ENCODE assay signal across 21 mouse cellular contexts in the genomic region with DNA sequence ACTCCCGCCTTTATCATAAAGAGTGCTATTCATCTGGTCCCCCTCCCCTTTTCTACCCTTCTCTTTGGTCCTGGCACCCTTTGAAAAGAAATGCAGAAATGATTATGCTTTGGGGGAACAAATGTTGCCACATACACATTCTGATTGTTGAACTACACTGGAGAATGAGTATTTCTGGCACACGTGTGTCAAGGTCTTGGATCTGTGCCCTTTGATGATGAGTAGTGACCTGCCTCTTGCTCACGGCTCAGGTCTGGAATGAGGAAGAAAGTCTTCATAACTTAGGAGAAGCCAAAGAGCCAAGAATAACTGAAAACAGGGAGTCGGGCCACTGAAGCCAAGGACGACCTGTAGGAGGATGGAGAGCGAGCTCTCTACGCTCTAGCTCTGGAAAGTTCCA.
DNase-seq lines count a peak whose midpoint lies in the region; ATAC-seq and TF ChIP-seq lines count a peak whose summit lies in the region.
"Had no signal": no experiment of that assay in that cellular context is flagged by ENCODE, and none has a peak within 500 bp of the region (broad histone marks: within the 10 kb centered on the region; RNA-seq: fewer than 3 reads in every experiment).

No protein-coding gene starts in this region.

- 59% methylated on average over 7 of the region's 7 CpGs for WGBS in lung, postnatal 0 days
- 88% methylated on average over 7 of the region's 7 CpGs for WGBS in hindbrain, embryonic 11.5 days

- no peak for TF ChIP-seq CTCF in lung, postnatal 0 days (IDR thresholded peaks at IDR 0.05)

- H3K9ac ChIP-seq in lung, postnatal 0 days (replicated peaks; ENCODE audit: low read depth), result no peak overlapping the region
- H3K9ac ChIP-seq in hindbrain, embryonic 11.5 days (ENCODE audit: low read depth, low read length), result no peak overlapping the region
- H3K9ac ChIP-seq: embryonic facial prominence, embryonic 13.5 days; forebrain, embryonic 13.5 days; forebrain, postnatal 0 days; heart, embryonic 15.5 days; hindbrain, embryonic 15.5 days had no signal

- no peak overlapping the region for H3K4me2 ChIP-seq in lung, postnatal 0 days (replicated peaks; ENCODE audit: low read depth, low read length)
- no peak overlapping the region for H3K4me2 ChIP-seq in hindbrain, embryonic 11.5 days (replicated peaks; ENCODE audit: low read depth, low read length)
- H3K4me2 ChIP-seq: embryonic facial prominence, embryonic 13.5 days; forebrain, embryonic 13.5 days; heart, embryonic 11.5 days; heart, embryonic 15.5 days; hindbrain, embryonic 15.5 days had no signal

- peak; percentile 13 for DNase-seq in adrenal gland, postnatal 14 days
- DNase-seq in adrenal gland, postnatal 4 days (ENCODE audit: low spot score in 2 of 2), result no peak
- peak; percentile 31 for DNase-seq in lung, postnatal 0 days (ENCODE audit: low spot score)
- DNase-seq in lung, postnatal 14 days, result no peak
- DNase-seq in fat pad, adult 2 months (ENCODE audit: extremely low read depth, low read depth, low spot score), result peak; percentile 67
- DNase-seq in hindbrain, embryonic 11.5 days (ENCODE audit: low spot score), result no peak
- DNase-seq in heart, postnatal 25 days (ENCODE audit: low spot score), result no peak
- DNase-seq: cerebellum, adult 11-12 months; cerebellum, adult 9-11 months; cerebellum, postnatal 36 days; forebrain, postnatal 0 days; gastrocnemius, postnatal 14 days; heart, adult 2 months; heart, postnatal 14 days had no signal

- no peak overlapping the region for H3K4me3 ChIP-seq in lung, postnatal 0 days (ENCODE audit: low read depth, low read length)
- no peak overlapping the region for H3K4me3 ChIP-seq in hindbrain, embryonic 11.5 days (ENCODE audit: low read depth, low read length)
- H3K4me3 ChIP-seq: embryonic facial prominence, embryonic 13.5 days; forebrain, embryonic 13.5 days; heart, adult 2 months; heart, embryonic 15.5 days; hindbrain, embryonic 10.5 days; hindbrain, embryonic 15.5 days had no signal

- H3K27ac ChIP-seq in lung, postnatal 0 days (ENCODE audit: low read length), result no peak overlapping the region
- no peak overlapping the region for H3K27ac ChIP-seq in hindbrain, embryonic 11.5 days (ENCODE audit: low read depth, low read length)
- H3K27ac ChIP-seq: embryonic facial prominence, embryonic 13.5 days; forebrain, embryonic 13.5 days; heart, adult 2 months; heart, embryonic 15.5 days; hindbrain, embryonic 10.5 days; hindbrain, embryonic 15.5 days had no signal

- intact Hi-C loops in heart, postnatal 25 days (cut with DNase I), result no loop called here

- H3K4me1 ChIP-seq in lung, postnatal 0 days (ENCODE audit: insufficient read depth, low read depth, low read length), result no peaks in the 10 kb centered on the region
- H3K4me1 ChIP-seq in hindbrain, embryonic 11.5 days (replicated peaks; ENCODE audit: control insufficient read depth, insufficient read depth, low read length), result no peaks in the 10 kb centered on the region
- H3K4me1 ChIP-seq: forebrain, embryonic 13.5 days; heart, embryonic 15.5 days; hindbrain, embryonic 15.5 days had no signal

- H3K9me3 ChIP-seq in lung, postnatal 0 days (ENCODE audit: low read length), result no peaks in the 10 kb centered on the region
- no peaks in the 10 kb centered on the region for H3K9me3 ChIP-seq in hindbrain, embryonic 11.5 days (ENCODE audit: control insufficient read depth, low read length)
- H3K9me3 ChIP-seq: forebrain, embryonic 13.5 days; heart, embryonic 15.5 days; hindbrain, embryonic 10.5 days; hindbrain, embryonic 15.5 days had no signal

- ATAC-seq in lung, postnatal 0 days, result no peak
- ATAC-seq in hindbrain, embryonic 11.5 days (ENCODE audit: low FRiP score), result no peak
- ATAC-seq: forebrain, embryonic 13.5 days; forebrain, postnatal 0 days; intestine, embryonic 16.5 days had no signal

- TF ChIP-seq EP300 in lung, postnatal 0 days (IDR thresholded peaks at IDR 0.05), result no peak

- H3K36me3 ChIP-seq in lung, postnatal 0 days (ENCODE audit: insufficient read depth, low read length), result no peaks in the 10 kb centered on the region
- H3K36me3 ChIP-seq in hindbrain, embryonic 11.5 days (ENCODE audit: control insufficient read depth, insufficient read depth, low read length), result no peaks in the 10 kb centered on the region
- H3K36me3 ChIP-seq: embryonic facial prominence, embryonic 13.5 days; heart, embryonic 15.5 days; hindbrain, embryonic 10.5 days; hindbrain, embryonic 15.5 days had no signal

- H3K27me3 ChIP-seq in lung, postnatal 0 days (replicated peaks; ENCODE audit: insufficient read depth, low read length), result no peaks in the 10 kb centered on the region
- H3K27me3 ChIP-seq in hindbrain, embryonic 11.5 days (ENCODE audit: control insufficient read depth, insufficient read depth, low read length), result no peaks in the 10 kb centered on the region
- H3K27me3 ChIP-seq: forebrain, embryonic 13.5 days; hindbrain, embryonic 15.5 days had no signal

Comparison
In these comparisons a context has a peak if more than half of its experiments do, and no peak if none do; other contexts are left out.
1. DNase-seq: peak in adrenal gland, postnatal 14 days (single experiment), lung, postnatal 0 days (single experiment) and fat pad, adult 2 months (single experiment); none in adrenal gland, postnatal 4 days (0 of 2), lung, postnatal 14 days (single experiment), hindbrain, embryonic 11.5 days (single experiment) and heart, postnatal 25 days (single experiment).